Mouse (Mus musculus) C2C12 (cell line): Measurements from ENCODE around the gene Rpl11.

ENCODE experiments used
- CEBPB ChIP-seq: IDR thresholded peaks from one replicate; pipeline ENCODE4 v1.6.1; 2011; ENCODE audit warnings: low read depth, mild to moderate bottlenecking, control low read depth, moderate library complexity
- CTCF ChIP-seq: IDR thresholded peaks from one replicate; pipeline ENCODE4 v1.5.1; 2011; ENCODE audit not compliant: control insufficient read depth, insufficient read depth, insufficient read length
- FOSL1 ChIP-seq: IDR thresholded peaks from one replicate; pipeline ENCODE4 v1.8.0; 2011; ENCODE audit warnings: mild to moderate bottlenecking, low read length; ENCODE audit not compliant: poor library complexity, insufficient read depth, severe bottlenecking
- MAX ChIP-seq: IDR thresholded peaks from one replicate; pipeline ENCODE4 v1.6.1; 2011; ENCODE audit warnings: mild to moderate bottlenecking, control low read depth
- MYOD1 ChIP-seq: IDR thresholded peaks from one replicate; pipeline ENCODE4 v1.6.1; 2011; ENCODE audit warnings: low read depth; ENCODE audit not compliant: control insufficient read depth, insufficient read length
- MYOG ChIP-seq: IDR thresholded peaks from one replicate; pipeline ENCODE4 v1.6.1; 2011; ENCODE audit not compliant: control insufficient read depth, insufficient read length; ENCODE audit errors: extremely low read depth
- USF1 ChIP-seq: IDR thresholded peaks from one replicate; pipeline ENCODE4 v1.6.1; 2011; ENCODE audit warnings: low read depth, mild to moderate bottlenecking, control low read depth, moderate library complexity

DNA sequence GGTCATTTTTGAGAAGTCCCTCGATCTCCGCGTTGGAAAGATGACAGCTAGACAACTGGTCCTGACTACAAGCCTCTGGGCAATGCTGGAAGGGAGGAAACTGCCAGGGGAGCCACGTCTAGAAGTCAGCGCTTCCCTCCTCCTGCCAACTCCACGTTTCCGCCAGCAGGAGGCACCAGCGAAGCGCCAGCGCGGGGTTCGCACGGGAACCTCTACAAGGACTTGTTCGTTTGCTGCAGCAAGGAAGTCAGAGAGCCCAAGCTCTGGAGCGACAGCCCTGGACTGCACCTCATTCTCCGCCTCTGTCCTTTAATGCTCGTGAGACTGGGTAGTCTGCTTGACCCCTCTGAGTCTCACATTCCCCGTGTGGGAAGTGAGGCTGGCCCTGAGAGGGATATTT, 16.7 kb upstream of the Rpl11 start:
- no peak for TF ChIP-seq CEBPB
- TF ChIP-seq CTCF: peak; percentile 98
- no peak for TF ChIP-seq MYOG
- TF ChIP-seq MAX: no peak
- no peak for TF ChIP-seq MYOD1
- no peak for TF ChIP-seq FOSL1
- TF ChIP-seq USF1: no peak
